Mouse (Mus musculus) urinary bladder, postnatal 25 days (tissue): ENCODE results near the gene Triap1.
A peak's percentile ranks its signal among the peaks of the same experiment; 100 is the strongest.
"Not testable (repeated sequence)": the region's sequence is repeated elsewhere in the genome, so short reads cannot be mapped to it uniquely, and the experiment has no call there.

Experiments
- DNase-seq: peaks from one replicate; pipeline ENCODE4 v3.0.0; 2022; ENCODE audit warnings: low spot score

The Triap1 gene

GRCm38 (mm10) chr5:115340577-115341313 is at the start of gene Triap1, which contains the start of gene Gatc:
Triap1 (plus strand) TSS chr5:115341225.
Gatc (minus strand) TSS chr5:115341178.
- DNase-seq, result peak; percentile 87

- DNase-seq, result no peak
These were observed 46.9 kb upstream of the Triap1 start for GRCm38 (mm10) chr5:115294173-115294572.

DNA sequence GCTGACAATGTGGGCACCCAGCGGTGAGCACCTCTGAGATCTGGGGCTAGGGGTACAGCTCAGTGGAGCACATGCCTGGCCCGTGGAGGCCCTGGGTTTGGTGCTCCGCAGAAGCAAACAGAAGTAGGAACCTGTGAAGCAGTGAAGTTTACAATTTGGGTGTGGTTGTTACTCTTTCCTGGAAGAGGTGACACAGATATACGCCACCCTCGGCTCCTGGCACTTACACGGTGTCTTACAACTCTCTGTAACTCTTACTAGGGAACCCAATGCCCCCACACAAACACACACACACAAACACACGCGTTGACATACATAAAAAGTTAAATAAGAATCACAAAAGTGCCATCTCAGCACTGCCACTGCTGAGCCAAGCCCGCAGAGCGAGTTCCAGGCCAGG is 44.7 kb upstream of the Triap1 start:
- DNase-seq, result no peak

DNA sequence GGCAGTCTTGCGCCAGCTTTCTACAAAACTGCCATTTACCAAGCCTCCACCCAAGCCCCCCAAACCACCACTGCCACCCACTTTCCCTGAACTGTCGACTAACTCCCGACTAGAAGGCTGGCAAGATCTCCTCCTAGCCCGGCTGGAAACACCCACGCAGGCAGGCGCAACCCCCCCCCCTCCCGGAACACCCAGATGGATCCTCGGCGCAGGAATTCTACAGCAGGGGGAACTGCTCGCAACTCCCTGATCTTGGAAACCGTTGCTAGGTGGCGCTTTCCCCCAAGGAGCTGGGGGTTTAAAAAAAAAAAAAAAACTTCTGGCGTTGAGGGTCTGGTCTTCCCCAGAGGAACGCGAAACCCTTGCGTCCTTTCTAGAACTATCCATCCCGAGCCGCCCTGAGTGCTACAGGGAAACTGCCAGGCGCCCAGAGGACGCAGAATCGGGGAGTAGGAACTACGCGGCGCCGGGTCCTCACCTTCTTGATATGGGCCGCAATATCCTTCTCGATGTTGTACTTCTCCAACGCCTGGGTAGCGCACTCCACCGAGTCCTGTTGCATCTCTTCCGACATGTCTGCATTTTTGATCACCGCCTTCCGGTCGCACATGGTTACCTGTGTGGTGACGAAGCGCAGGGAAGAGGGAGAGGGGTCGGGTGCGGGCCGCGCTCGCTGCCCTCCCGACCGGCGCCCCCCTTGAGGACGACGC is 40.8 kb upstream of the Triap1 start:
- peak; percentile 36 for DNase-seq

GRCm38 (mm10) chr5:115300792-115301614 is 40.0 kb upstream of the Triap1 start, which contains the start of gene Dynll1:
Dynll1 (minus strand) TSS chr5:115300999.
- peak; percentile 100 for DNase-seq

- DNase-seq, result no peak
These were observed 39.4 kb upstream of the Triap1 start for GRCm38 (mm10) chr5:115301615-115302014.

DNA sequence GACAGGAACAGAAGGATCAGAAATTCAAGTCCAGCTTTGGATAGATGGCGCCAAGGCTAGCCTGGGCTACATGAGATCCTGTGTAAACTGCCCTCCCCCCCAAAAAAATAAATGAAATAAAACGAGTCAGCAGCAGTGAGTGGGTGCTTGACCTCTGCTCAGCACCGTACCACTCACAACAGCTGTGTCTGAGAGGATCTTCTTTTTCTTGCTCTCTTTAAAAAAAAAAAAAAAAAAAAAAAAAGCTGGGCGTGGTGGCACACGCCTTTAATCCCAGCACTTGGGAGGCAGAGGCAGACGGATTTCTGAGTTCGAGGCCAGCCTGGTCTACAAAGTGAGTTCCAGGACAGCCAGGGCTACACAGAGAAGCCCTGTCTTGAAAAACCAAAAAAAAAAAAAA is 38.8 kb upstream of the Triap1 start:
- not testable (repeated sequence) for DNase-seq

- DNase-seq, result no peak
These were observed 28.7 kb upstream of the Triap1 start for GRCm38 (mm10) chr5:115312354-115312753.

- DNase-seq, result no peak
These were observed 28.0 kb upstream of the Triap1 start for GRCm38 (mm10) chr5:115312816-115313667.

GRCm38 (mm10) chr5:115313668-115313943 is 27.4 kb upstream of the Triap1 start:
- DNase-seq, result no peak

DNA sequence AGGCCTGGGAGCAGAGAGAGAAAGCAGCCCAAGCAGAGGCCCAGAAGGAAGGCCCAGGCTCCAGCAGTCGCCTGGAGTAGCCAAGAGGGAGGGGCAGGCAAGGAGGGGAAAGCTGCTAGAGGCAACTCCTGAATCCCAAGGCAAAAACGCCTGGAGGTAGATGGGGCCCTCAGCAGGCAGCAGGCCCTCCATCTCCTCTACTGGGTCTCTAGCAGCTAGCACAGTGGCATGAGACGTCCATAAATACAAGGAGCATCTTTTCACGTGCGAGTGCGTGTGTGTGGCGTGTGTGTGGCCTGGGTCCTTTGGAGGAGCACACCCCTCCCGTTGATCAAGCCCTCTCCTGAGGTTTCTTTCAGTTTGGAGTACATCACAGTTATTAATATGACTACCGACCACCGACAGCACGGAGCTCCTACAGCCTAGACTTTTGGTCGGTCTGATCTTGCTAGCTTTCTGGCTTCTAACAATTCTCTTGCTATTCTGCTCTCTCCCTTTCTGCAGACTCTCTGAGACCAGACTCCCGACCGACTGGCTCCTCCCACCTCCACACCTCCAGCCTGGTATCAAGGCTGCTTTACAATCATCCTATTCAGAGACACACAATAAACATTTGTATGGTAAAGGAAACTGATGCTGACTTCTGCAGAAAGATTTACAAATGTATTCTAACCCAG is 23.9 kb upstream of the Triap1 start:
- DNase-seq, result no peak

DNA sequence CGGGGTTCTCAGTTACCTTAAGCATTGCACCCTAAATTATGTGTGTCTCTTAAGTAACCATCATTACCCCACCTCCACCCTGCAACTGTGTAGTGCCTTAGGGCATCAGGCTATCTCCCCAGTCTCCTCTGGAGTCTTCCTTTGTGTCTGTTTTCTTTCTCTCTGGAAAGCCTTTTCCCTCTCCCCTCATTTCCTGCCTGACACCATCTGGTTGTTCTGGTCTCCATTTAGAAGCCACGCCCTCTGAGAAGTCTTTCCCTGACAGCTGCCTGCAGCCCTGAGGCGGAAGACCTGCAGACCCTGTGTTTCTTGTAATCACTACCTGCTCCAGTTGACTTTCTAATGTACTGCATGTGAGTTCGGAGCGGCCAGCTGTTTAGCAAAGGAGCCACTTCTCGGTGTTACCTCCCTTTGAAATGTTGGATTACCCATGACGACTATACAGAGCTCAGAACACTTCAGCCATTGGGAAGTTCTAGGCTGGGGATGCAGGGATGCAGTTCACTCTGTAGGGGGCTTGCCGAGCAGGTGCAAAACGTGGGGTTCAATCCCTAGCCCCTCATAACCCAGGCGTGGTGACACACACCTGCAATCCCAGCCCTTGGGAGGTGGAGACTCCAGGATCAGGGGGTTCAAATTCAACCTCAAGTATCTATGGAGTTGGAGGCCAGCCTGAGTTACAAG is 23.2 kb upstream of the Triap1 start:
- no peak for DNase-seq

- DNase-seq, result peak; percentile 52
These were observed 21.8 kb upstream of the Triap1 start for GRCm38 (mm10) chr5:115319004-115319940.

- DNase-seq, result no peak
These were observed 14.7 kb upstream of the Triap1 start for GRCm38 (mm10) chr5:115326256-115326831.

DNA sequence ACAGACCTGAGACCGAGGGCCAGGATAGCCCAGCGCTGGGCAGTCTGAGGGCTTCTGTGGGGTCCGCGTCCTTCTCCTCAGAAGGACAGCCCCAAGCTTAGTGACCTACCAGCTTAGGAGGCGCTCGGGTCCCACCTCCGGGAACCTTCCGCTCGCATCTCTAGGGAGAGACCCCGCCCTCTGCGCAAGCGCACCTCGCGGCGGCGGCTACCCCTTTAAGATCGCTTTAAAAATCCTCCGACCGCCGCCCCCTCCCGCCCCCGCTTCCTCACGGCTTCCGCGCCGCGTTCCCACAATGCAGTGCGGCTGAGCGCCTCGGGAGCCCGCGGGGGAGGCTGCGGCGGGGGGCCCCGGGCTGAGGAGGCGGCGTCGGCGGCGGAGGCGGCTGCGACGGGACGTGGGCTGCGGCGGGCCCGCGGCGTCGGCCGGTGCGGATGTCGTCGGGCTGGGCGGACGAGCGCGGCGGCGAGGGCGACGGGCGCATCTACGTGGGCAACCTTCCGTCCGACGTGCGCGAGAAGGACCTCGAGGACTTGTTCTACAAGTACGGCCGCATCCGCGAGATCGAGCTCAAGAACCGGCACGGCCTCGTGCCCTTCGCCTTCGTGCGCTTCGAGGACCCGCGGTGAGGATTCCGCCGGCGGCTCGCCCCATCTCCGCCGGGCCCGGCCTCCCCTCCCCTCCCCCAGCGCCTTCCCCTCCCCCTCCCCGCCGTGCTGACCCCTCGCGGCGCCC is 14.0 kb upstream of the Triap1 start, which contains the start of gene Srsf9:
Gene Srsf9, plus strand, starts transcription at position 303 of the 735 bp plus-strand sequence.
- peak; percentile 96 for DNase-seq

GRCm38 (mm10) chr5:115327610-115328548 is 13.1 kb upstream of the Triap1 start:
- peak; percentile 24 for DNase-seq

GRCm38 (mm10) chr5:115330955-115331354 is 10.1 kb upstream of the Triap1 start:
- no peak for DNase-seq
